Mouse (Mus musculus) right cerebral cortex, postnatal 4 days (tissue): ENCODE results near the gene Cpt1a.

ENCODE experiments used
- DNase-seq: peaks from one replicate; pipeline ENCODE4 v3.0.0-alpha.2; 2022

Gene Cpt1a

DNA sequence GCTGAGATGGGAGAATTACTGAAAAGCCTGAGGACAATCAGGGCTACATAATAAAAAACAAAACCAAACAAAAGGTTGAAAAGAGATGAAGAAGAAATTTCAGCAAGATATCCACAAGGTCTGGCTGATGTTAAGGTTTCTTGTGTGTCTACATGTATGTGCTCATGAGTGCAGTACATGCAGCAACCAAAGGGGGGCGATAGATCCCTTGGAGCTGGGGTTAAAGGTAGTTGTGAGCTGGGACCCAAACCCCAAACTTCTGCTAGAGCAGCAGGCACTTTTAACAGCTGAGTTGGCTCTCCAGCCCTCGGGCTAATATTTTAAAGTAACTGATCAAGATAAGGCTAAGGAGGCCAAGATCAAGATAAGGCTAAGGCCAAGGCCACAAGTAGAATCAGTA is 51.9 kb downstream of the Cpt1a start:
- no peak for DNase-seq

- no peak for DNase-seq
Observed at GRCm38 (mm10) chr19:3375945-3376495, 53.9 kb downstream of the Cpt1a start.

DNA sequence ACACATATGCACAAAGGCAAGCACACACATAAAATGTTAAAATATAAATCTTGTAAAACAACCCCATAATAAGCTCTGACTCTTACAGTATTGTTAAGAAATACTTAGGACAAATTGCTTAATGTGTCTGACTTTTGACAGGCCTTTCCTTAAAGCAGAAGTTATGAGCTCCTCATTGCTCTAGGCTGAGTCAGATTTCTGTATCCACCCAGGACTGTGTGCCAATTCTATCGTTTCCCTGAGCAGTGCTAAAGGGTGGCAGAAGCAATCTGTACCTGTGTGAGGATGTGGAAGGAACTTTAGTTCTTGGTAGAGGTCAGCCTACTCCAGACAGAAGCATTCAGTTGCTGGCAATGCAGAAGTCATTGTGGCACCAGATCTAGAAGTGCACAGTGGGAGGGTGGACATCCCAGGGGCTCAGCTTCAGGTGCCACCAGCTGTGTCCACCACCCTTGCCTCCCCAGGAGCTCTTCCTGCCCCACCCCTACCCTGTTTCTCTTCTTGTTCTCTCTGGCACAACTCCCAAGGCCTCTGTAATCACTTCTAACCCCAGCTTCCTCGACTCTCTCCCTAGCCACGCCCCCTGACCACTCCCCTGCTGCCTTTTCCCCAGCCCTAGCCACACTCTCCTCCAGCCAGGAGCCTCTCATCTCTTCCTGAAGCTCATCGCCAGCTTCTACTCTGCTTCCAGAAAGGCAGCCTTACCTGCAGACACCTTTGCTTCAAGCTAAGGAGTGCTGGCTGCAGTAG is 55.0 kb downstream of the Cpt1a start:
- DNase-seq, result no peak

DNA sequence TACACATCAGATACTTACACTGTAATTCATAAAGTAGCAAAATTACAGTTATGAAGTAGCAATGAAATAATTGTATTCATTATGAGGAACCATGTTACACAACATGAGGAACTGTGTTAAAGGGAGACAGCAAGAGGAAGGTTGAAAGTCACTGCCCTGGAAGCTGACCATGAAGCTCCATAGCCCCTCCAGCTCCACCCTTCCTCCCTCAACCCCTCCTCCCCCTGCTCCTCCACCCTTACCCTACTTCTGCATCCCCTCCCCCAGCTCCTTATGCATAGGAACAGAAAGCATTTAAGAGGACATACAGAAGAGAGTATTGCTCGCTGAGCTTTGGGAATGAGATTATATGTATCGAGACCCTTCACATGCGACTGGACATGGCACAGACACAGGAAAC is 56.5 kb downstream of the Cpt1a start:
- no peak for DNase-seq

DNA sequence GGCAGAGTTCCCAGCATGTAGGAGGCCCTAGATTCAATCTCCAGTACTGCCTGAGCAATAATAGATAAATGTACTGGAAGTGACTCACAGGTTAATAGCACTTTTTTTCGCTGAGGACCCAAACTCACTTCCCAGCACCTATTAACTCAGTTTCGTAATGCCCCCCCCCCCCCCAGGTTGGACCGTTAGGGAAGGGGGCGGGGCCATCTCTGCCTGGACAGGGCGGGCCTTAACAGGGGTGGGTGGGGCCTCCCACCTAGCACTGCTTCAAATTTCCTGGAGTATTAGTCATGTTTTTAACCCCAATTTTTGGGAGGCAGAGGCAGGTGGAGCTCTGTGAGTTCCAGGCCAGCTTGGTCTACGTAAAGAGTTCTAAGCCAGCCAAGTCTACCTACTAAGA is 65.9 kb downstream of the Cpt1a start:
- no peak for DNase-seq

DNA sequence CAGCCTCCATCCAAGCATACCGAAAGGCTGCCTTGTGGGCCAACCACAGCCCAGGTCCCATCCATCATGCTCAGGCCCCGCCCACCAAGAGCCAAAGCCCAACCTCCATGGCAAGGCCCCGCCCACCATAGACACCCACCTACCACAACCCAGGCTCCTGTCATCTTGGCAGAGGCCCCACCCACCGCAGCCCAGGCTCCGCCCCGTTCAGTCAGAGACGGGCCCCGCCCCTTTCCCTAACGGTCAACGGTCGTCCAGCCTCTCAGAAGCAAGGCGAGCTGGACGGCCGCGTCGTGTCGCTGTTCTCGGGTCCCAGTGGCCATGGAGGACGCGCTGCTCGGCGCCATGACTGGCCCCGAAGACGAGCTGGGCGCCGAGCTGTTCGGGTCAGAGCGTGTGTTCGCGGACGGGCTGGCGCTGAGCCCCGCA is 66.5 kb downstream of the Cpt1a start, which contains the start of gene Tesmin:
Tesmin (plus strand) TSS at position 229 of the 429 bp plus-strand sequence.
- peak; percentile 91 for DNase-seq

DNA sequence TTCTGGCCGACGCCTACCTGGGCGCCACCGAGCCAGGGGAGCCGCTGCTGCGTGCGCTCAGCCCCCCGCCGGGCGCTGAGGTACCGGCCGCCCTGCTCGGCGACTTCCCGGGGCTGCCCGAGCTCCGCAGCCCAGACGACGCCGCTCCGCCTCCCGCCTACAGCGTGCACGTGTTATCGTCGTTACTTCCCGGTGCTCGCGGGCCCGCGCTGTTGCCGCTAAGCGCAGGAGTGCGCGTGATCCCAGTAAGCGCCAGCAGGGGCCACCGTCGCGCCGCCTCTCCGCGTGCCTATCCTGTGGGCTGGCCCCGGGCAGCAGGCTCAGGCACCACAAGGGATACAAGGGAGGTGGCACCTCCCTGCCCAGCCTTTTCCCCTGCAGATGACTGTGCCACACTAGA is 67.0 kb downstream of the Cpt1a start:
- DNase-seq, result peak; percentile 92

DNA sequence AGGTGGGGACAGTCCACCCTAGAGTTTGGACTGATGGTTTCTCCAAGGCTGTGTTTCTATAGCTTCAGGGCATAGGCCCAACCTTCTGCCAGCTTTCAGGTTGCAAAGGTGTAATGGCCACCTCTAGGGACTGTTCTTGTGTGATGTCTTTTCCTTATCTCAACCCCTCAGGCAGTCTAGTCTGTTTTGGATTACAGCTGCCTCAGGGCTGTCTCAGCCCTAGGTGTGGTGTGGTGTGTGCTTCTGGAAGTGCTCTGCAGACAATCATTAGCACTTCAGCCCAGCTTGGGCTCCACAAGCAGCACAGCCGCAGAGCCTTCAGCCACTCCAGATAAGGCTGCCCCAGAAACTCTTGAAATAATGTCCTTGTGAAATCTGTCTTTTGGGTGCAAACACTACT is 70.2 kb downstream of the Cpt1a start:
- DNase-seq, result no peak

DNA sequence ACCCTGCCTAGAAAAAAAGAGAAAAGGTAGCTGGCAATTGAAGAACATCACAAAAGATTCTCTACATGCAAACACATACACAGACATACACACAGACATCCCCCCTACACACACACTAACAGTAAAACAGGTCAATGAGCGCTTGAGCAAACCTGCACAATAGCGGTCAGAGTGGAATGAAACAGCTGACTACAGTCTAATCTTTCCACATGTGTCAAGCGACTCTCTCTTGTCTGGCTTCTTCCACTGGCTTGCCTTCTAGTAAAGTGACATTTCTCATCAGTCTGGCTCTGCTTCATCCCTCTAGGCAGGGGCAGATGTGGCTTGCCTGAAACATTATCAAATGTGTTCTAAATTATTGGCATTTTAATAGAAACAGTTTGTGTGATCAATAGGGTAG is 72.1 kb downstream of the Cpt1a start:
- DNase-seq, result no peak

DNA sequence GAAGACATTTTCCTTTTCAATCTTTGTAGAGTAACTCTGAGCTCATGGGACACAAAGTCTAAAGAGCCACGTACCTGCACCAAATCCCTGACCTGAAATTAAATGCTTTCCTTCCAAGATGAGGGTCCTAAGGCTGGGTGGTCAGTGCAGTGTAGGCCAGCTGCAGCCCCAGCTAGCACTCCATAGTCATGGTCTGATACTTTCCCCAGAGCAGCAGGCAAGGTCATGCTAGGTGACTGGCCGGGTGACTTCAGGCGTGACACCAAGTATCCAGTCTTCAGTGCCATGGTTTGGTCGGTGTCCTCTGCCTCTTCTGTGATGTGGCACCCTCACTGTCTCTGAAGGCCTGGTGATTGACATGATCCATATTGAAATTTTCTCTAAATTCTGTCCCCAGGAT is 77.9 kb downstream of the Cpt1a start:
- DNase-seq, result no peak

DNA sequence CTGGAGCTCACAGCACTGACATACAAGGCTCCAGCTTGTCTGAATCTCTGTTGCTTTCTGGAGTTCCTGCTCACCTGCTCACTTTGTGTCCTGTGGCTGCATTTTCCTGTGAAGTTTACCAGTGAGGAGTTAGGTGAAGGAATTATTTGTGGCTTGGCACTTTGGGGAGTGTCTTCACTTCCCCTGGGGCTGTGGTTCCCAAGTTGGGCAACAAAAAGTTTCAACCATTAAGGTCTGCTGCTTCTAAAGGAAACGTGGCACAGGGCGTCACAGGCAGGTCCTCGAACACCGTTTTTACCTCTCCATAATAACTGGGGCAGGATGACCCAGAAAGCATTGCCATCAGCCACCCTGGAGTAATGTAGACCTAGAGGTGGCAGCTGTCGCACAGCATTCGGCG is 79.4 kb downstream of the Cpt1a start:
- no peak for DNase-seq

GRCm38 (mm10) chr19:3401943-3402342 is 79.8 kb downstream of the Cpt1a start:
- DNase-seq, result no peak

GRCm38 (mm10) chr19:3402390-3402789 is 80.3 kb downstream of the Cpt1a start:
- DNase-seq, result no peak

- DNase-seq, result no peak
Observed at GRCm38 (mm10) chr19:3404030-3404429, 81.9 kb downstream of the Cpt1a start.

DNA sequence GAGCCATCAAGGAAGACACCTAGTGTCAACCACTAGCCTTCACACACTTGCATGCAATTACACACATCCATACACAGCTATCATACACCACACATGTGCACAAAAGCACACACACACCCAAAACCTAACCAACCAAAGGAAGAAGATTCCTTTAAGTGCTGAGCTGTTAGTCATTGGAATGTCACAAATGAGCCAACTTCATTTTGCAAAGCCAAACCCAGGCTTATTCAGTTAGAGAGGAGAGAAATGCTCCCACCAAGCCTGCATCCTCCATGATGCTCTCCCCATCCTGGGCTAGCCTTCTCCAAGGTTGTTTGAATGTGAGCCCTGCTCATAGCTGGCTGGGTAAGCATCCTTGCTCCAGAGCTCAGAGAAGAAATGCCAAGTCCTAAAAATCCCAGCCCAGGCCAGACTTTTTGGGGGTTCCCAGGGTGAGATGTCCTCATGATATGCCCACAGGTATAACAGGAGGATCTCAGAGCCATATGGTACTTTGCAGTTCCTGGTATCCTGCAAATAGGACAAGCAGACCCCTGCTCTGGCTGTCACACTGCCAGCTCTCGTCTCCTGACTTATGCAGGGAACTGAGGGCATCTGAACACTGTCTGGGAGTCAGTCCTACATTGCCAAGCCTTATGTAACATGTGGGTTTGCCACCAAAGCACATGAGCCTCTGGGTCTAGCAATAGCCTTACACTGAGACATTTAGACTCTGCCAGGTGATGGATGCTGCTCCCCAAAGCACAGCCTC is 83.6 kb downstream of the Cpt1a start:
- DNase-seq, result no peak

GRCm38 (mm10) chr19:3414268-3414733 is 92.2 kb downstream of the Cpt1a start, which contains the start of gene Gal:
Gene Gal, minus strand, starts transcription at chr19:3414544.
- DNase-seq, result peak; percentile 28

GRCm38 (mm10) chr19:3419251-3419650 is 97.1 kb downstream of the Cpt1a start:
- DNase-seq, result no peak

- DNase-seq, result no peak
Observed at GRCm38 (mm10) chr19:3422488-3422887, 100.4 kb downstream of the Cpt1a start.

DNA sequence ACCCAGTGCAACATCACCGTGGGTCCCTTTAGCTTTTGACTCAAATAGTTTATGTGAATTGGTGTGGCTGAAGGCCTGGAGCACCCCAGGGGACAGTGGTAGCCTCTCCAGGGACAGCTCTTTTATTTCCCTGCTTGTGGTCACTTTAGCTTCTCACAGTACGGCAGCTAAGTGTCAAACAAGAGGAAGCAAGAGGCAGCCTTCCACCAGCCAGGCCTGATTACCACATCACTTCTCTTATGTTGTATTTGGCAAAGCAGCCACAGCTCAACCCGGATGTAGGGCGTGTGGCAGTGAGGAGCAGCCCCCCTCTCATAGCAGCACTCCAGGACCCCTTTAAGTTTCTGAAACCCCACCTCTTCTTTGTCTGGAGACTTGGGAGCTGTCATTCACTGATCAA is 100.8 kb downstream of the Cpt1a start:
- DNase-seq, result no peak

- no peak for DNase-seq
Observed at GRCm38 (mm10) chr19:3424214-3424613, 102.1 kb downstream of the Cpt1a start.

GRCm38 (mm10) chr19:3428057-3428830 is 106.1 kb downstream of the Cpt1a start:
- no peak for DNase-seq

DNA sequence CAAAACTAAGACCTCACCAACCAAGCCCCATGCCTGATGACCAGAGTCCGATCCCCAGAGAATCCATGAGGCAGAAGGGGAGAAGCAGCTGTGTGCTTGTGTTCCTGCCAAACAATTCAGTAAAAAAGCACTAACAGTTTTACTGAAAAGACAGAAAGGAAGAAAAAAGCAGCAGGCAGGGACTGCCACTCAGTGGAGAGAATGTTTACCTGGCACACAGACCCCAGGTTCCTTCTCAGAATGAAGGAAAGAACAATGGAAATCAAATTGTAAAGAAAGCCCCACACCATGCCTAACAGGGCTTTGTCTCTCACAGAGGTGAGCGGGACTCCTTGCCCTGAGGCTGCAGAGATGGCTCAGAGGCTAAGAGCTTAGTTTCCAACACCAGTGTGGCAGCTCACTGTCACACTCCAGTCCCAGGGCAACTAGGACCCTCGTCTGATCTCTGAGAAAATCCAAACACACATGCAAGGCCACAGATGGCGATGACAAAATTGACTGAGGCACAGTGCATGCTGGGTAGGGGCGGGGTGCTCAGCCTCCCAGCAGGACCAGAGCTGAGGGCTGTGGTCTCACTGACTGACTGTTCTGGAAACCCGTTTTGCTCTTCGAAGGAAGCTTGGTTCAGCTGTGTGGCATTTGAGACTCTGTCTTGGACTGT is 107.2 kb downstream of the Cpt1a start:
- DNase-seq, result no peak
